Mouse (Mus musculus) midbrain, embryonic 16.5 days (tissue): ENCODE results near the gene Vsir. TPM values are rescaled to one million over a fixed set of nuclear protein-coding genes. Genes with fewer than 3 reads are reported as not detected.

Experiments used
- polyA plus RNA-seq: library from polyadenylated mRNA; unstranded; fragments of >200 nt; fragmentation: Nextera tagmentation; extraction: Ambion mirVana; gene quantifications from 2 replicates; pipeline ENCODE4 v1.2.1, GENCODE M21; 2015

Vsir gene
- polyA plus RNA-seq, 1 experiment from 2014 or later: 1.5 TPM

Other genes starting within 250 kb of the Vsir start
- gene Spock2, start 240.6 kb upstream of the Vsir start, polyA plus RNA-seq: 115 and 129 TPM in 2 replicates
- gene Chst3, start 127.6 kb upstream of the Vsir start, polyA plus RNA-seq: 0.97 and 1.0 TPM in 2 replicates
- gene Psap, start 69.2 kb upstream of the Vsir start, polyA plus RNA-seq: 204 and 235 TPM in 2 replicates
- 9.4 and 13.9 TPM in 2 replicates for gene Gm17455, start 52.9 kb downstream of the Vsir start, polyA plus RNA-seq